Mouse (Mus musculus) embryonic facial prominence, embryonic 12.5 days (tissue): ENCODE results near the gene Spz1. TPM values are rescaled to one million over a fixed set of nuclear protein-coding genes. Genes with fewer than 3 reads are reported as not detected.
"Not testable (repeated sequence)": the region's sequence is repeated elsewhere in the genome, so short reads cannot be mapped to it uniquely, and the experiment has no call there.

Experiments used
- ATAC-seq: fragments of 200-750 bp; cut with Nextera tagmentation; 2 replicates; pipeline ENCODE4 v1.8.0; 2017; ENCODE audit not compliant: insufficient number of reproducible peaks, insufficient read depth, low FRiP score, low TSS enrichment
- H3K27ac ChIP-seq: fragments of 300-500 bp; sonication (generic); 2 replicates; pipeline ENCODE4 v1.5.1; 2016; ENCODE audit warnings: mild to moderate bottlenecking
- H3K27me3 ChIP-seq: fragments of 300-500 bp; sonication (generic); 2 replicates; pipeline ENCODE4 v1.6.1; 2016; ENCODE audit warnings: mild to moderate bottlenecking, moderate library complexity
- H3K36me3 ChIP-seq: fragments of 300-500 bp; sonication (generic); 2 replicates; pipeline ENCODE4 v1.6.1; 2016; ENCODE audit warnings: mild to moderate bottlenecking
- H3K4me1 ChIP-seq: fragments of 300-500 bp; sonication (generic); 2 replicates; pipeline ENCODE4 v1.6.1; 2016
- H3K4me2 ChIP-seq: fragments of 300-500 bp; sonication (generic); replicated peaks from 2 replicates; pipeline ENCODE4 v1.6.1; 2016; ENCODE audit warnings: mild to moderate bottlenecking, moderate library complexity
- H3K4me3 ChIP-seq: fragments of 300-500 bp; sonication (generic); 2 replicates; pipeline ENCODE4 v1.5.1; 2016; ENCODE audit warnings: mild to moderate bottlenecking
- H3K9ac ChIP-seq: fragments of 300-500 bp; sonication (generic); 2 replicates; pipeline ENCODE4 v1.6.1; 2016; ENCODE audit warnings: mild to moderate bottlenecking, moderate library complexity
- H3K9me3 ChIP-seq: fragments of 300-500 bp; sonication (generic); 2 replicates; pipeline ENCODE4 v1.6.1; 2016; ENCODE audit warnings: mild to moderate bottlenecking, moderate library complexity
- WGBS: fragments of 180-500 bp; shearing (Covaris S2); methylation state at CpG from one replicate; pipeline ENCODE4 v1.1.7; 2016; 5-methylcytosine and 5-hydroxymethylcytosine counted together
- polyA plus RNA-seq: library from polyadenylated mRNA; unstranded; fragments of >200 nt; fragmentation: Nextera tagmentation; extraction: Ambion mirVana; gene quantifications from 2 replicates; pipeline ENCODE4 v1.2.1, GENCODE M21; 2016

Gene Spz1
- not detected in 2 replicates for polyA plus RNA-seq

- Histone ChIP-seq H3K9me3 (no peaks in the 10 kb centered on the region), H3K36me3 (no peaks in the 10 kb centered on the region), H3K27ac (no peak within 1 kb of the TSS), H3K4me3 (no peak within 1 kb of the TSS), H3K27me3 (no peaks in the 10 kb centered on the region), H3K9ac (no peak within 1 kb of the TSS), H3K4me1 (no peaks in the 10 kb centered on the region), H3K4me2 (no peak within 1 kb of the TSS)
- no peak for ATAC-seq
These were observed at the start of gene Spz1 for GRCm38 (mm10) chr13:92576072-92576471. Spz1 (minus strand) TSS chr13:92576172.

GRCm38 (mm10) chr13:92616459-92616858 lies 40.5 kb upstream of the Spz1 start:
- no peaks in the 10 kb centered on the region for H3K27me3 ChIP-seq
- no peaks in the 10 kb centered on the region for H3K9me3 ChIP-seq
- H3K9ac ChIP-seq = no peak overlapping the region
- no peak overlapping the region for H3K27ac ChIP-seq
- no peak overlapping the region for H3K4me2 ChIP-seq
- no peak for ATAC-seq
- H3K36me3 ChIP-seq = no peaks in the 10 kb centered on the region
- no peaks in the 10 kb centered on the region for H3K4me1 ChIP-seq
- H3K4me3 ChIP-seq = no peak overlapping the region
- WGBS = 90% methylated on average over 8 of the region's 8 CpGs

- Histone ChIP-seq H3K4me2 (no peak overlapping the region), H3K27ac (no peak overlapping the region), H3K36me3 (no peaks in the 10 kb centered on the region), H3K4me3 (no peak overlapping the region), H3K27me3 (no peaks in the 10 kb centered on the region), H3K4me1 (no peaks in the 10 kb centered on the region), H3K9me3 (no peaks in the 10 kb centered on the region), H3K9ac (no peak overlapping the region)
- WGBS = 81% methylated on average over 5 of the region's 5 CpGs
- no peak for ATAC-seq
These were observed 39.2 kb upstream of the Spz1 start for GRCm38 (mm10) chr13:92615201-92615600.

- ATAC-seq = no peak
- peaks cover 5% of the 10 kb centered on the region; the same call in 1 of the 2 replicates for H3K4me1 ChIP-seq
- H3K9me3 ChIP-seq = no peaks in the 10 kb centered on the region
- H3K4me3 ChIP-seq = no peak overlapping the region
- H3K36me3 ChIP-seq = no peaks in the 10 kb centered on the region
- no peak overlapping the region for H3K4me2 ChIP-seq
- 88% methylated on average over 5 of the region's 5 CpGs for WGBS
- H3K27me3 ChIP-seq = no peaks in the 10 kb centered on the region
- no peak overlapping the region for H3K27ac ChIP-seq
- no peak overlapping the region for H3K9ac ChIP-seq
These were observed 37.1 kb upstream of the Spz1 start for GRCm38 (mm10) chr13:92613094-92613493.

- 5% methylated on average over 7 of the region's 7 CpGs for WGBS
- H3K9me3 ChIP-seq = no peaks in the 10 kb centered on the region
- no peaks in the 10 kb centered on the region for H3K36me3 ChIP-seq
- peak overlapping the region; percentile 62 for H3K4me3 ChIP-seq
- H3K9ac ChIP-seq = peak overlapping the region; percentile 71
- no peaks in the 10 kb centered on the region for H3K27me3 ChIP-seq
- H3K4me1 ChIP-seq = peaks cover 5% of the 10 kb centered on the region; the same call in 1 of the 2 replicates
- H3K4me2 ChIP-seq = peak overlapping the region; percentile 87
- 0 out of 2 replicates have a peak overlapping the region, but pooled peaks have one; percentile 7 for H3K27ac ChIP-seq
- no peak for ATAC-seq
These were observed 35.9 kb upstream of the Spz1 start for GRCm38 (mm10) chr13:92611917-92612316.

- Histone ChIP-seq H3K9ac (peak overlapping the region; percentile 71), H3K9me3 (no peaks in the 10 kb centered on the region), H3K36me3 (no peaks in the 10 kb centered on the region), H3K4me3 (peak overlapping the region; percentile 62), H3K4me2 (peak overlapping the region; percentile 87), H3K27ac (peak overlapping the region; percentile 80), H3K27me3 (no peaks in the 10 kb centered on the region), H3K4me1 (peaks cover 5% of the 10 kb centered on the region; the same call in 1 of the 2 replicates)
- WGBS = 0% methylated on average over 42 of the region's 43 CpGs
- peak; percentile 52; the same call in 1 of the 2 replicates for ATAC-seq
These were observed 35.3 kb upstream of the Spz1 start for GRCm38 (mm10) chr13:92611254-92611784.

GRCm38 (mm10) chr13:92610311-92611221 lies 34.6 kb upstream of the Spz1 start, which contains the start of gene Serinc5:
Serinc5 (plus strand) TSS chr13:92611091.
- under 1% methylated on average over 55 of the region's 55 CpGs for WGBS

GRCm38 (mm10) chr13:92609486-92610310 lies 33.7 kb upstream of the Spz1 start:
- Histone ChIP-seq H3K9ac (no peak overlapping the region; the same call in 1 of the 2 replicates), H3K4me3 (peak overlapping the region; percentile 62), H3K36me3 (no peaks in the 10 kb centered on the region), H3K27me3 (no peaks in the 10 kb centered on the region), H3K27ac (peak overlapping the region; percentile 91), H3K9me3 (no peaks in the 10 kb centered on the region), H3K4me1 (peaks cover 5% of the 10 kb centered on the region; the same call in 1 of the 2 replicates), H3K4me2 (peak overlapping the region; percentile 87)
- ATAC-seq = no peak
- WGBS = 9% methylated on average over 13 of the region's 13 CpGs

More at GRCm38 (mm10) chr13:92610311-92611221, 34.6 kb upstream of the Spz1 start, which contains the start of gene Serinc5:
- no peaks in the 10 kb centered on the region for H3K27me3 ChIP-seq
- no peaks in the 10 kb centered on the region for H3K9me3 ChIP-seq
- peak within 1 kb of the TSS; percentile 71 for H3K9ac ChIP-seq
- peak within 1 kb of the TSS; percentile 87 for H3K4me2 ChIP-seq
- peak within 1 kb of the TSS; percentile 91 for H3K27ac ChIP-seq
- no peaks in the 10 kb centered on the region for H3K36me3 ChIP-seq
- H3K4me3 ChIP-seq = peak within 1 kb of the TSS; percentile 62
- ATAC-seq = peak; percentile 97
- peaks cover 5% of the 10 kb centered on the region; the same call in 1 of the 2 replicates for H3K4me1 ChIP-seq

GRCm38 (mm10) chr13:92605306-92605705 lies 29.3 kb upstream of the Spz1 start:
- not testable (repeated sequence) for H3K4me1 ChIP-seq, H3K9me3 ChIP-seq, H3K4me3 ChIP-seq, H3K4me2 ChIP-seq, H3K9ac ChIP-seq, ATAC-seq, H3K27ac ChIP-seq, H3K36me3 ChIP-seq, H3K27me3 ChIP-seq
- 76% methylated on average over 4 of the region's 4 CpGs for WGBS

- Histone ChIP-seq H3K4me1 (peaks cover 8% of the 10 kb centered on the region), H3K36me3 (no peaks in the 10 kb centered on the region), H3K9me3 (no peaks in the 10 kb centered on the region), H3K9ac (no peak overlapping the region), H3K27ac (no peak overlapping the region), H3K4me3 (no peak overlapping the region), H3K4me2 (no peak overlapping the region), H3K27me3 (no peaks in the 10 kb centered on the region)
- WGBS = 65% methylated on average over 3 of the region's 3 CpGs
- ATAC-seq = no peak
These were observed 19.5 kb upstream of the Spz1 start for GRCm38 (mm10) chr13:92595424-92595823.

GRCm38 (mm10) chr13:92594907-92595306 lies 18.9 kb upstream of the Spz1 start:
- H3K9me3 ChIP-seq = no peaks in the 10 kb centered on the region
- H3K4me1 ChIP-seq = peaks cover 8% of the 10 kb centered on the region
- 85% methylated on average over 3 of the region's 3 CpGs for WGBS
- ATAC-seq = no peak
- no peak overlapping the region for H3K9ac ChIP-seq
- no peak overlapping the region for H3K27ac ChIP-seq
- no peaks in the 10 kb centered on the region for H3K27me3 ChIP-seq
- H3K4me3 ChIP-seq = no peak overlapping the region
- no peaks in the 10 kb centered on the region for H3K36me3 ChIP-seq
- no peak overlapping the region for H3K4me2 ChIP-seq
